Mouse (Mus musculus) hindbrain, embryonic 14.5 days (tissue): Measurements from ENCODE around the gene Aspn. TPM values are rescaled to one million over a fixed set of nuclear protein-coding genes. Genes with fewer than 3 reads are reported as not detected.

Source experiments
- ATAC-seq: fragments of 200-750 bp; cut with Nextera tagmentation; 2 replicates; pipeline ENCODE4 v1.8.0; 2017; ENCODE audit warnings: moderate number of reproducible peaks, mild to moderate bottlenecking, moderate TSS enrichment, moderate library complexity; ENCODE audit not compliant: low FRiP score
- DNase-seq: peaks from one replicate; pipeline ENCODE4 v3.0.0-alpha.2; 2015; ENCODE audit warnings: low spot score
- H3K27ac ChIP-seq: fragments of 300-500 bp; sonication (generic); 2 replicates; pipeline ENCODE4 v1.5.1; 2014; ENCODE audit warnings: mild to moderate bottlenecking, moderate library complexity
- H3K27me3 ChIP-seq: fragments of 300-500 bp; sonication (generic); 2 replicates; pipeline ENCODE4 v1.6.1; 2014; ENCODE audit warnings: mild to moderate bottlenecking, low read length, mixed read lengths; ENCODE audit not compliant: control insufficient read depth, insufficient read depth
- H3K36me3 ChIP-seq: fragments of 300-500 bp; sonication (generic); replicated peaks from 2 replicates; pipeline ENCODE4 v1.6.1; 2014; ENCODE audit not compliant: control insufficient read depth, insufficient read depth
- H3K4me1 ChIP-seq: fragments of 300-500 bp; sonication (generic); replicated peaks from 2 replicates; pipeline ENCODE4 v1.6.1; 2014; ENCODE audit warnings: antibody characterized with exemption, low read length, mixed read lengths; ENCODE audit not compliant: control insufficient read depth, insufficient read depth
- H3K4me2 ChIP-seq: fragments of 300-500 bp; sonication (generic); replicated peaks from 2 replicates; pipeline ENCODE4 v1.6.1; 2014; ENCODE audit warnings: mild to moderate bottlenecking, moderate library complexity
- H3K4me3 ChIP-seq: fragments of 300-500 bp; sonication (generic); replicated peaks from 2 replicates; pipeline ENCODE4 v1.5.1; 2014; ENCODE audit warnings: mild to moderate bottlenecking, low read length
- H3K9ac ChIP-seq: fragments of 300-500 bp; sonication (generic); 2 replicates; pipeline ENCODE4 v1.6.1; 2014
- H3K9me3 ChIP-seq: fragments of 300-500 bp; sonication (generic); 2 replicates; pipeline ENCODE4 v1.6.1; 2016; ENCODE audit warnings: low read length; ENCODE audit not compliant: control insufficient read depth
- WGBS: fragments of 180-500 bp; shearing (Covaris S2); extraction: QIAGEN DNeasy Blood & Tissue Kit; methylation state at CpG from one replicate; pipeline ENCODE4 v1.1.7; 2014; 5-methylcytosine and 5-hydroxymethylcytosine counted together
- polyA plus RNA-seq: library from polyadenylated mRNA; unstranded; fragments of >200 nt; fragmentation: Nextera tagmentation; extraction: Ambion mirVana; gene quantifications from 2 replicates; pipeline ENCODE4 v1.2.1, GENCODE M21; 2014

The Aspn gene
- polyA plus RNA-seq, 1 experiment from 2014 or later: 0.32 TPM

DNA sequence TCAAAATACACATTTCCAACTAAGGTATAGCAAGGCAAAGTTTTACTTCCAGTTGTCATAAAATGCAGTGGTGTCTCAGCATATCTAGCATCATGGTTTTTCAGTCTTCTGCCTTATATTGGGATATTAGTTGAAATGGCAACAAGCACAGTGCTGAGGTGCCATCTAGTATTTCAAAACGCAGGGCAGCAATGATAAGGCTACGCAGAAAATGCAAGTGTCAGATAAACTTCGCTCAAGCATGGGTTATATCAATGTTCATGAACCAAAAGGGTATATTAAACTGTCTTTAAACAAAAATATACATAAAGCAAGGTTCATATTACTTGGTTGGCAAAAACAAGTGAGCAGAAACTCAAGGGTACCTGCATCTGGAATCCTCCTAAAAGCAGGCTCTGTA, 72.8 kb downstream of the Aspn start:
- Histone ChIP-seq H3K9ac (no peak overlapping the region), H3K27me3 (no peaks in the 10 kb centered on the region), H3K27ac (no peak overlapping the region), H3K4me1 (no peaks in the 10 kb centered on the region), H3K36me3 (no peaks in the 10 kb centered on the region), H3K9me3 (no peaks in the 10 kb centered on the region), H3K4me2 (no peak overlapping the region), H3K4me3 (no peak overlapping the region)
- no peak for DNase-seq
- no peak for ATAC-seq
- 95% methylated on average over 3 of the region's 3 CpGs for WGBS

Other genes with a start within 250 kb of the Aspn start
- gene Fgd3, start 224.1 kb upstream of the Aspn start, polyA plus RNA-seq: 1.5 and 2.2 TPM in 2 replicates
- gene Bicd2, start 202.9 kb upstream of the Aspn start, polyA plus RNA-seq: 30.7 and 33.3 TPM in 2 replicates
- 13.4 and 13.7 TPM in 2 replicates for gene Ippk, start 123.2 kb upstream of the Aspn start, polyA plus RNA-seq
- 0.50 and 0.96 TPM in 2 replicates for gene Tes3-ps, start 51.1 kb upstream of the Aspn start, polyA plus RNA-seq
- 1.7 and 2.2 TPM in 2 replicates for gene Ecm2, start 39.6 kb upstream of the Aspn start, polyA plus RNA-seq
- gene Omd, start 38.0 kb downstream of the Aspn start, polyA plus RNA-seq: 0.20 and 0.34 TPM in 2 replicates
- gene Ogn, start 63.6 kb downstream of the Aspn start, polyA plus RNA-seq: 8.6 and 8.7 TPM in 2 replicates
- 8.1 and 8.3 TPM in 2 replicates for gene Cenpp, start 108.3 kb downstream of the Aspn start, polyA plus RNA-seq
- gene Nol8, start 108.6 kb downstream of the Aspn start, polyA plus RNA-seq: 13.7 and 15.3 TPM in 2 replicates
- 52.6 and 59.2 TPM in 2 replicates for gene Iars, start 137.7 kb downstream of the Aspn start, polyA plus RNA-seq